Mouse (Mus musculus) adrenal gland, postnatal 4 days (tissue): Measurements from ENCODE around the gene Ngrn. TPM values are rescaled to one million over a fixed set of nuclear protein-coding genes. Genes with fewer than 3 reads are reported as not detected.

ENCODE experiments used
- DNase-seq, 2 experiments: peaks; one replicate each; pipeline ENCODE4 v3.0.0; 2021 to 2022; ENCODE audit warnings: low spot score in 2 of 2, mixed read lengths in 2 of 2
- total RNA-seq, 2 experiments: library from RNA; stranded (reverse); gene quantifications; 2 replicates each; pipeline ENCODE4 v1.2.3; 2021

The Ngrn gene
- total RNA-seq, 2 experiments from 2014 or later, result 52.0 to 58.2 TPM

GRCm38 (mm10) chr7:80257706-80258105 lies 3.3 kb upstream of the Ngrn start:
- DNase-seq, result no peak

- DNase-seq, result no peak
Observed at GRCm38 (mm10) chr7:80261372-80261990, 466 bp downstream of the Ngrn start.

DNA sequence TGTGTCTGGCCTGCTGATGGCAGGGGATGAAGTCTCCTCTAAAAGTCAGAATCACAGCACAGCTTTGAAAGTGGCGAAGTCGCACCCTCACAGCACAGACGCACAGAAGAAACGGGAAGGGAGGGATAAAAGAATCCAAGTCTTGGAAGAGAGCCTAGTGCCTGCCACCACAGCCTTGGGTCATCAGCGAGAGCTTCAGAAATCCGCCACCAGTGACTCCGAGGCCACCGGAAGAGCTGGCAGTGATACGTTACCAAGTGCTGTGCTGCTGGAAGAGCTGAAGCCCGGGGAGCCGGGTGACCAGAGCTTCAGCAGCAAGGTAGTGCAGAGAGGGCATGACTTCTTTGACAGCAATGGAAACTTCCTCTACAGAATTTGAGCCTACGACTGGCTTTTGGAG lies 3.6 kb downstream of the Ngrn start:
- no peak for DNase-seq

- no peak for DNase-seq
Observed at GRCm38 (mm10) chr7:80267764-80268163, 6.7 kb downstream of the Ngrn start.

GRCm38 (mm10) chr7:80268897-80269750 lies 8.1 kb downstream of the Ngrn start, which contains the start of gene Vps33b:
TSS of gene Vps33b (plus strand) at chr7:80269649.
- peak; percentile 89 to 90 for DNase-seq

- DNase-seq, result peak in 1 of 2 experiments; percentile 22
Observed at GRCm38 (mm10) chr7:80269751-80270255, 8.8 kb downstream of the Ngrn start.

DNA sequence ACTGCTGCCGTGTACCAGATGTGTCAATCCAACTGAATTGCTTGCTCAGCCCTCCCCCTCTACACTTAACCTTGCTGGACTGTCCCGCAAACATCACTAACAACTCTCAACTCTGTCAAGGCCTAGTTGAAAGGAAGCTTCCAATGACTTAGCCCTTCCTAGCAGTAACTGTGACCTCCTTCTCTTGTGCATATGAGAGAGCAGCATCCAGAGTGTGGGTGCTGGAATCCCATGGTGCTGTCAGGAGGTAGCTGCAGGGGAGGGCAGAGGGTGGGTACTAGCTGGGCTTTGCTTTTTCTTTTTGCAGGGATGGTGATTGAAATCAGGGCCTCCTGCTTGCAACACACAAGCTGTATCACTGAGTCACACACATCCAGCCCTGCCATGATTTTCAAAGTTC lies 12.4 kb downstream of the Ngrn start:
- DNase-seq, result no peak

GRCm38 (mm10) chr7:80276374-80276773 lies 15.4 kb downstream of the Ngrn start:
- DNase-seq, result no peak

GRCm38 (mm10) chr7:80280032-80280431 lies 19.0 kb downstream of the Ngrn start:
- no peak for DNase-seq

DNA sequence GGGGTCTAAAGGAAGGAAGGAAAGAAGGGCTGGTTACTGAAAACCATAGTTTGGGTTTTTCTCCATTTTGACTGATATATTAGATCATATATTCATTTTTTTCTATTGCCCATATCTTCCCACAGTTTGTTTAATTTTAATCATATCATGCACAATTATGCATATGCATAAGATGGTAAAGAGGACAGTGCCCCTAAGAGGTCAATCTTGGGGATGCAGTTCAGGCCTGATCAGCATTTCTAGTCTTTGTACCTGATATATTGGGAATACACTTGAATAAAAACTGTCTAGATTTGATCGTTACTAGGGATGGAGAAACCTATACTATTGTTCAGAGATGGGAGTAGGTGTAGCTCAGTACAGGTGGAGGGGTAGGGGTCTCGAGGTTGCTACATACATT lies 20.0 kb downstream of the Ngrn start:
- DNase-seq, result no peak

DNA sequence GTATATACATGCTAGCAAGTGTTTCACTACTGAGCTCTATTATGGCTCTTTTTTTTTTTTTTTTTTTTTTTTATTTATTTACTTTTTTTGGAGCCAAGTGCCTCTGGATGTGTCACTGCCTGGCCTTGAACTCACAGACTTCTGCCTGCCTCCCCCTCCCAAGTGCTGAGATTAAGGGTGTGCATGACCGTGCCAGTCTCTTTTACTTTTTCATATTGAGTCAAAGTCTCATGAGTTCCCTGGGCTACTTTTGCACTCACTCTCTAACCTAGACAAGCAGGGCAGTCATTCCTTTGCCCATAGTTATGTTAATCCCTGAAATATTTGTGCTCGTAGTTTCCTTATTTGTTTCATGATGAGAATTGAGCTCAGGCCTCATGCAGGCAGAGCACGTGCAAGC lies 20.6 kb downstream of the Ngrn start:
- DNase-seq, result no peak

- DNase-seq, result no peak
Observed at GRCm38 (mm10) chr7:80283226-80283918, 22.4 kb downstream of the Ngrn start.

DNA sequence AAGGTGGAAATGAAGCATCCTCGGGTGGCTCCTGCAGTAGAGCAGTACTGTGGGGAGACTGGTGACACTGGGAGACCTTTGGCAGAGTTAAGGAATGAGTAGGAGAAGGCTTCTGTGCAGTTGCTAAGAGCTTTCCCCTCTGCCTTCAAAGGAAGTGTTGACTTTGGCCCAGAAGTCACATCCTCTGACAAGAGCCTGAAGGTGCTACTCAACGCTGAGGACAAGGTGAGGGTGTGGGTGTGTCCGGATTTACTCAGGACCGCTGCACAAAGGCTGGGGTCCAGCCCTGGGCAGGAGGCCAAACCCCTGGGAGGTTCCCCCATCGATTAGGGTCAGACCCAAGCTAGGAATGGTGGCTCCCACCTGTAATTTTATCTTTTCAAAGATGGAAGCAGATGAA lies 23.4 kb downstream of the Ngrn start:
- no peak for DNase-seq

- no peak for DNase-seq
Observed at GRCm38 (mm10) chr7:80285725-80286124, 24.7 kb downstream of the Ngrn start.

DNA sequence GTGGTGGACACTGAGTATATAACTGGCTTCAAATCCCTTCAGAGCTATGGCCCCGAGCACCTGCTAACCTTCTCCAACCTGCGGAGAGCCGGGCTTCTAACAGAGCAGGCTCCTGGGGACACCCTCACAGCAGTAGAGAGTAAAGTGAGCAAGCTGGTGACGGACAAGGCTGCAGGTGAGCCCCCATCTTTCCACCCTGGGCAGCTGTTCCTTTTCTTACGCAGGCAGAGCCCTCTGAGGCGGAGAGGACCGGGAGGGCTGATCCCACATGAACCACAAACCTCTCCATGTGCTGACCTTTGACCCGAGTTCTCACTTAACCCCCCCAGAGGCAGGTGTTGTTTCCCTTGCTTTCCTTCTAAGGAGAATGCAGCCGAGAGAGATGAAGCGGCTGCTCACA lies 26.7 kb downstream of the Ngrn start:
- no peak for DNase-seq

- DNase-seq, result peak; percentile 97 to 98
Observed at GRCm38 (mm10) chr7:80294062-80294763, 33.2 kb downstream of the Ngrn start, which contains the start of gene Prc1. TSS of gene Prc1 (plus strand) at chr7:80294450.

GRCm38 (mm10) chr7:80294764-80295648 lies 34.0 kb downstream of the Ngrn start:
- DNase-seq, result no peak

DNA sequence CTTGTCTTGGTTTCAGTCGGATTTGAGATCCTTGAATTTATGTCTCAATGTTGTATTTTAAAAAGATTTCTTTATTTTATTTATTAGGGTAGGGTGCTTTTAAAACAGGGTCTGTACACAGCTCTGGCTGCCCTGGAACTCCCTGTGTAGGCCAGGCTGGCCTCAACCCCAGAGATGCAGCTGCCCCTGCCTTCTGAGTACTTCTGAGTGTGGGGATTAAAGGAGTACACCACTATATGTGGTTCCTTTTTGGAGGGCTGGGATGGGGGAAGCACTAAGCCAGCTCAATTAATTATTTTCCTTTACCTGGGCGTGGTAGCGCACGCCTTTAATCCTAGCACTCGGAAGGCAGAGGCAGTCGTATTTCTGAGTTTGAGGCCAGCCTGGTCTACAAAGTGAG lies 35.4 kb downstream of the Ngrn start:
- DNase-seq, result no peak

DNA sequence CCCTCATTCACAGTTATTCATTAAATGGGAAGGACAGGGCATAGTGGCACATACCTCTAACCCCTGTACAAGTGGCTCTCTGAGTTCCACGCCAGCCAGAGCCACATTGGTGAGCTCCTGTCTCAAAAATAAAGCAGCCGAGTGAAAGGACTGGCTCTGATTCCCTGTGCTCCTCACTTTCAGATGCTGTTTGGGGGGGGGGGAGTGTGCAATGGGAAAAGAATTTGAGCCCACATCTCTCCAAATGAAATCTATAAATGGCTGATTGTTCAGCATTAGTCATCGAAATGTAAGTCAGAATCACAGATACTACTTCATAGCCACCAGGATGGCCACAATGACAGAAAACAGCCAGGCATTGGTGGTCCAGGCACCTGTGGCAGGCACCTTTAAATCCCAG lies 36.0 kb downstream of the Ngrn start:
- no peak for DNase-seq

- DNase-seq, result no peak
Observed at GRCm38 (mm10) chr7:80298754-80299153, 37.7 kb downstream of the Ngrn start.
